Mouse (Mus musculus) liver, embryonic 16.5 days (tissue): Measurements from ENCODE around the gene Zfp296. TPM values are rescaled to one million over a fixed set of nuclear protein-coding genes. Genes with fewer than 3 reads are reported as not detected.

Experiments
- ATAC-seq: fragments of 200-750 bp; cut with Nextera tagmentation; 2 replicates; pipeline ENCODE4 v1.8.0; 2017; ENCODE audit warnings: low read depth, mild to moderate bottlenecking, moderate number of reproducible peaks, moderate library complexity
- H3K27ac ChIP-seq: fragments of 300-500 bp; sonication (generic); 2 replicates; pipeline ENCODE4 v1.5.1; 2014; ENCODE audit warnings: mild to moderate bottlenecking, low read length
- H3K27me3 ChIP-seq: fragments of 300-500 bp; sonication (generic); 2 replicates; pipeline ENCODE4 v1.6.1; 2014; ENCODE audit warnings: low read depth, low read length, mixed read lengths; ENCODE audit not compliant: control insufficient read depth, insufficient read depth
- H3K36me3 ChIP-seq: fragments of 300-500 bp; sonication (generic); 2 replicates; pipeline ENCODE4 v1.6.1; 2014; ENCODE audit warnings: mild to moderate bottlenecking; ENCODE audit not compliant: control insufficient read depth, insufficient read depth
- H3K4me1 ChIP-seq: fragments of 300-500 bp; sonication (generic); 2 replicates; pipeline ENCODE4 v1.6.1; 2014; ENCODE audit warnings: low read depth, low read length, mixed read lengths; ENCODE audit not compliant: control insufficient read depth
- H3K4me2 ChIP-seq: fragments of 300-500 bp; sonication (generic); 2 replicates; pipeline ENCODE4 v1.6.1; 2014; ENCODE audit warnings: low read depth, low read length, mixed read lengths
- H3K4me3 ChIP-seq: fragments of 300-500 bp; sonication (generic); 2 replicates; pipeline ENCODE4 v1.5.1; 2014; ENCODE audit warnings: low read depth, mild to moderate bottlenecking, low read length
- H3K9ac ChIP-seq: fragments of 300-500 bp; sonication (generic); 2 replicates; pipeline ENCODE4 v1.6.1; 2014; ENCODE audit warnings: low read depth, low read length
- H3K9me3 ChIP-seq: fragments of 300-500 bp; sonication (generic); replicated peaks from 2 replicates; pipeline ENCODE4 v1.6.1; 2016; ENCODE audit warnings: low read length; ENCODE audit not compliant: control insufficient read depth
- WGBS: fragments of 180-500 bp; shearing (Covaris S2); extraction: QIAGEN DNeasy Blood & Tissue Kit; methylation state at CpG from one replicate; pipeline ENCODE4 v1.1.7; 2014; ENCODE audit not compliant: insufficient replicate concordance; 5-methylcytosine and 5-hydroxymethylcytosine counted together
- polyA plus RNA-seq: library from polyadenylated mRNA; unstranded; fragments of >200 nt; fragmentation: Nextera tagmentation; extraction: Ambion mirVana; gene quantifications from 2 replicates; pipeline ENCODE4 v1.2.1, GENCODE M21; 2015

Zfp296 gene
- polyA plus RNA-seq, 1 experiment from 2014 or later = 0.59 TPM

DNA sequence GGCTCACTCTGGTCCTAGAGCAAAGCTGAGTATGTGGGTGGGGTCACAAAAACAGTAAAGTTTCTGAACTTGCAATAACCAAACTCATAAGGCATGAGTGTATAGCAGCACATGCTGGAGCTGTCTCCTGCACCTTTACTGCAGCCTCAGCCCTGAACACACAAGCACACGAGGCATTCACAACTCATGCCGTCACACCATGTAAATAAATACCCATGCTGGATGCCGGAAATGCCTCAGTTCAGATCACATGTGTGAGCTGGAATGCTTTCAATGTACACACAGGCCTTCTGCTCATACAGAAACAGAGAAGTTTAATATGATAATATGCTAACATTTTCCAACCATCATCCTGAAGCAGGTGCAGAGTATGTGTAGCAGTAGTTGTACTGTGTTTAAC, 31.1 kb upstream of the Zfp296 start:
- H3K4me2 ChIP-seq = no peak overlapping the region
- no peak overlapping the region for H3K4me3 ChIP-seq
- no peaks in the 10 kb centered on the region for H3K36me3 ChIP-seq
- 62% methylated on average over 3 of the region's 3 CpGs for WGBS
- H3K4me1 ChIP-seq = peaks cover 38% of the 10 kb centered on the region
- no peak overlapping the region for H3K9ac ChIP-seq
- ATAC-seq = no peak
- 0 out of 2 replicates have a peak overlapping the region, but pooled peaks have one; percentile 9 for H3K27ac ChIP-seq
- no peaks in the 10 kb centered on the region for H3K9me3 ChIP-seq
- no peaks in the 10 kb centered on the region for H3K27me3 ChIP-seq

DNA sequence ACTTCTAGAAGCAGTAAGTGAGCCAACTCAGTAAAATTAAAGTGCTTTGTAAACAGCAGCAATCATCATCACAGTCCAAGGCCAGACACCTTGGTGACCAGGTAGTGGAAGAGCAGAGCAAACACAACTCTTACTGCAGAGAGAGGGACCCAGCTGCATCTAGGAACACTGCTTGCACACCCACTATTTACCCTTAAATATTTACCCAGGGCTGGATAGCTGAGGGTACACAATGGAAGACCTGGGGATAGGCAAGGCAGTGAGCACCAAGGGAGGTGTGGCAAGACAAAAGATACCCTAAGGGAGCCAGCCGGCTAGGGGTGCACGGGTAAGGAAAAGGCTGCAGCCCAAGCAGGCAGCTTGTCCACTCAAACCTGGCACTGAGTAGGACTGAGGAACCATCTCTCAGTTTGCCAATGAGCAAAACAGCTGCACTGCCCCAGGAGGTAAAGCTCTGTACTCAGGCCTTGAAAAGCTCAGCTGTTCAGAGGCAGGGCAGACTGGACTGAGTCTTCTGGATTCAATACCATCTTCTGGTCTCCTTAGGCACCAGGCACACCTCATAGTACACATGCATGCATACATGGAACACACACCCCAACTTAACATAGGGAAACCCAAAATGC, 29.6 kb upstream of the Zfp296 start:
- Histone ChIP-seq H3K27ac (peak overlapping the region; percentile 58), H3K4me2 (no peak overlapping the region; the same call in 1 of the 2 replicates), H3K9ac (no peak overlapping the region; the same call in 1 of the 2 replicates), H3K36me3 (no peaks in the 10 kb centered on the region), H3K4me1 (peaks cover 43% of the 10 kb centered on the region), H3K27me3 (no peaks in the 10 kb centered on the region), H3K4me3 (no peak overlapping the region), H3K9me3 (no peaks in the 10 kb centered on the region)
- 73% methylated on average over 2 of the region's 2 CpGs for WGBS
- peak; percentile 80 for ATAC-seq

DNA sequence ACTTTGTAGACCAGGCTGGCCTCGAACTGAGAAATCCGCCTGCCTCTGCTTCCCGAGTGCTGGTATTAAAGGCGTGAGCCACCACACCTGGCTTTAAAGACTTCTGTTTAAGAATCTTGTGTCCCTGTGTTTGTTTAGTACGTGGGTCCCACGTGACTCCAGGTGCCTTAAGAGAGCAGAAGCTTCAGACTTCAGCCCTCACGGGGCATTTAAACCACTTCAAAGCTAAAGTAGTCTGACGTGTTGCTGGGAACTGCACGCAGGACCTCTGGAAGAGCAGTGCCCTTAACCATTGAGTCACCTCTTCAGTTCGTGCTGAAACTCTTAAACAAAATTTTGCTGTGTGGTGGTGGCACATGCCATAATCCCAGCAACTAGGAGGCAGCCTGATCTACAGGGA, 27.7 kb upstream of the Zfp296 start:
- Histone ChIP-seq H3K9me3 (no peaks in the 10 kb centered on the region), H3K36me3 (peaks cover 6% of the 10 kb centered on the region), H3K9ac (no peak overlapping the region), H3K27ac (no peak overlapping the region), H3K4me1 (peaks cover 42% of the 10 kb centered on the region), H3K27me3 (no peaks in the 10 kb centered on the region), H3K4me3 (no peak overlapping the region), H3K4me2 (no peak overlapping the region)
- ATAC-seq = no peak
- 82% methylated on average over 10 of the region's 10 CpGs for WGBS

DNA sequence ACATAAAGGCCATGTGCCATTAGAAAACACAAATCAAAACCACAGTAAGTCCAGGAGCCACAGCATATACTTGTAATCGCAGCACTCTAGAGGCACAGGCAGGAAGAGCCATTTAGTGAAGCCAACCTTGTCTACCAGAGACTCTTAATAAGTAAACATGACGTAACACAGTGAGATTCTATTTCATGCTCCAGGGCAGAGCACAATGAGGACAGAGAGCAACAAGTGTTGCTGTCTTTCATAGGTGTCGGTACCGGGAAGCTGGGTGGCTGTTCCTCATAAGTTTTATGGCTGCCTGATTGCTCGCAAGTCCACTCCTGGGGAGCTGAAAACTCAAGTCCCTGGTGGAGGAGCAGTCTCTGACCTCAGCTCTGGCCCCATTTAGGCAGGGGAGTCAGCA, 25.5 kb upstream of the Zfp296 start:
- 0 out of 2 replicates have a peak overlapping the region, but pooled peaks have one; percentile 6 for H3K27ac ChIP-seq
- ATAC-seq = peak; percentile 43
- H3K4me2 ChIP-seq = no peak overlapping the region
- no peaks in the 10 kb centered on the region for H3K27me3 ChIP-seq
- H3K9ac ChIP-seq = no peak overlapping the region
- no peak overlapping the region for H3K4me3 ChIP-seq
- 78% methylated on average over 5 of the region's 5 CpGs for WGBS
- peaks cover 9% of the 10 kb centered on the region for H3K36me3 ChIP-seq
- peaks cover 31% of the 10 kb centered on the region for H3K4me1 ChIP-seq
- H3K9me3 ChIP-seq = no peaks in the 10 kb centered on the region

DNA sequence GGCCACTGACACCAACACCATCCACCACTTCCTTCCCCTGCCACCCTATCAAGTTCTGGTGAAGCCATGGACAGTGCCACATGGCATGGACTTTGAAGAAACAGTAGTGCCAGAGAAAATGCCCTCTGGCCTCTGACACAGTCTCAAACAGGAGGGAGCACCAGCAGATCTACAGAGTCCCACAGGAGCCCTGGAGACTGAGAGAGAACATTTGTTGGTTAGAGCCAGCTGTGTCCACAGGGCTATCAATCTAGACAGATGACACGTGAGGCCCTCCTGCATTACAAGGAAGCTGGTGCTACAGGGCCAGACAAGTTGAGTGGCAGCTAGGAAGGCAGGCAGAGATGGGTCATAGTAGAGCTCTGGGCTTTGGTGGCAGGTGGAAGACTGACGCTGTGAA, 24.6 kb upstream of the Zfp296 start:
- H3K27me3 ChIP-seq = no peaks in the 10 kb centered on the region
- WGBS = 33% methylated on average over 2 of the region's 2 CpGs
- peaks cover 35% of the 10 kb centered on the region for H3K4me1 ChIP-seq
- no peaks in the 10 kb centered on the region for H3K9me3 ChIP-seq
- no peak overlapping the region for H3K27ac ChIP-seq
- no peak overlapping the region for H3K9ac ChIP-seq
- no peak for ATAC-seq
- no peak overlapping the region for H3K4me2 ChIP-seq
- no peak overlapping the region for H3K4me3 ChIP-seq
- peaks cover 9% of the 10 kb centered on the region for H3K36me3 ChIP-seq

DNA sequence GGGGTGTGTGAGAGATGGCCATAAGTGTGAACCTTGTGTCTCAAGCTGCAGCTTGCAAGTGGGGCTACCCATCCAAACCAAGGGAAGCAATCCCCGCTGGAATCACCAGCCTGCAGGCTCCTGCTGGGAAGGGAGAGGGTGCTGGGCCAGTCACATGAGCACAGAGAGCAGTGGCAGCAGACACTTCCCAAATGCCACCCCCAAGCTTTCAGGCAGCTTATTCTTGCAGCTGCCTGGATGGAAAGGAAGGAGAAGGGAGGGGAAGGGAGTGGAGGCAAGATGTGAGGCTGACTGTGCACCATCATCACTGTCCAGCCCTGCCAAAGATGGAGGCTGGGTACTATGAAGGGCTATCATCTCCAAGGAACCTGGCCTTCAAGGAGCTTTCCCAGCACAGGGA, 22.9 kb upstream of the Zfp296 start:
- H3K27me3 ChIP-seq = no peaks in the 10 kb centered on the region
- peaks cover 40% of the 10 kb centered on the region for H3K4me1 ChIP-seq
- WGBS = 77% methylated on average over 1 of the region's 1 CpGs
- ATAC-seq = no peak
- H3K9me3 ChIP-seq = no peaks in the 10 kb centered on the region
- H3K4me2 ChIP-seq = no peak overlapping the region
- no peak overlapping the region for H3K27ac ChIP-seq
- H3K36me3 ChIP-seq = peaks cover 9% of the 10 kb centered on the region
- H3K4me3 ChIP-seq = no peak overlapping the region
- H3K9ac ChIP-seq = no peak overlapping the region

DNA sequence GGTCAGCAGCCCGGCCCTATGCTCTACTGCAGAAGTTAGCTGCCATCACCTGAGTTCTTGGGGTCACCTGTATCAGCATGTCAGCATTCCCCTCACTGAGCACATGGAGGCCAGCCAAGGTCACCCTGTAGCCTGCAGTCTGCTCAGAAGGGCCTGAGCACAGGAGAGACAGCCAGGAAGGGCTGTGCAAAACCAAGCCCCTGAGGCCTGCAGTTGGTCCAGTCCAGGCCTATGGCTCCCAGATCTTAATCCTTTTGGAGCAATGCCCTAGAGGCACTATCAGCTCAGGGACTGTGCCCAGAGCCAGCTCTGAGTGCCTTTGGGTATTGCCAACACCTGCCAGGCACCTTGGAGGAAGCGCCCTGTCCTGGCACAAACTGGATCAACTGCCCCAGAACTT, 20.0 kb upstream of the Zfp296 start:
- peaks cover 9% of the 10 kb centered on the region for H3K36me3 ChIP-seq
- H3K4me3 ChIP-seq = no peak overlapping the region
- no peaks in the 10 kb centered on the region for H3K27me3 ChIP-seq
- H3K4me1 ChIP-seq = peaks cover 47% of the 10 kb centered on the region
- no peaks in the 10 kb centered on the region for H3K9me3 ChIP-seq
- H3K4me2 ChIP-seq = no peak overlapping the region
- ATAC-seq = no peak
- WGBS = 96% methylated on average over 2 of the region's 2 CpGs
- H3K27ac ChIP-seq = no peak overlapping the region
- H3K9ac ChIP-seq = peak overlapping the region; percentile 15; the same call in 1 of the 2 replicates

DNA sequence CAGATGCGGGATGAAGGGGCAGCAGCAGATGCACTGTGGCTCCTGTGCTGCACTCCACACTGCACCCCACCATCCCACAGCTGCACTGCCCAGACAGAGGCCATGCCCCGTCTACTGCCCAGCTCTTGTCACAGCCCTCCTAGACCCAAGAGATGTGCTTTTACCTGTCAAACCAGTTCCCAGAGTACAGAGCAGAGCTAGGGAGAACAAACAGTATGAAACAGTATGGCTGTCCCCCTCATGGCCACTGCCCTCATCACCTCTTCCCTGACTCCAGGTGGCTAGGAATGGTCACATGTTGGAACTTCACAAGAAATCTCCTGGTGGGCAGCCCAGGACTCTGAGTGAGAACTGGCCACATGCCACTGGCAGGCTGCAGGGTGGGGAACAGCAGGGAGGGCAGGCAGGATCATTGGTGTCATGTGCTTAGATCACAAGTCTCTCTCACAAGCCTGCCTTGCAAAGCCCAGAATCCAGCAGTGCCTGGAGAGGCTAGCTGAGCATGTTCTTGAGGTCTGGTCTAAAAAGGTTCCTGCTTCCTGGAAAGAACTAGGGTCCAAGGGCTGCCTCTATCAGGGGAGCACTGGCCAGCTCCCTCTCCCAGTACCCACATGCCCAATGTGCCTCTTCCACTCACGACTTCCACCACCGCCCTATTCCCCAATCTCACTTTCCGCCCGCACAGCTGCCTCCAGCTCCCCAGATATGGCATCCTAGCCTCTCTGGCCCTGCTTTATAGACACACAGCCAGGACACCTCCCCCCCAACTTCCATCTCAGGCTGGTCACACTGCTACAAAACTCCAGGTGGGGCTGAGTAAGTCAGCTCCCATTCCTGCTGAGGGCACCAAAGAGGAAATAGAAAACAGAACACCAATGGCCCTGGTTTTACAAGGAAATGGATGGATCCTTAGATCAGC, 18.8 kb upstream of the Zfp296 start:
- Histone ChIP-seq H3K9me3 (no peaks in the 10 kb centered on the region), H3K4me3 (peak overlapping the region; percentile 14), H3K36me3 (peaks cover 3% of the 10 kb centered on the region; the same call in 1 of the 2 replicates), H3K27ac (peak overlapping the region; percentile 35), H3K27me3 (no peaks in the 10 kb centered on the region), H3K4me1 (peaks cover 46% of the 10 kb centered on the region), H3K4me2 (peak overlapping the region; percentile 96), H3K9ac (peak overlapping the region; percentile 35)
- WGBS = 69% methylated on average over 6 of the region's 6 CpGs
- no peak for ATAC-seq

DNA sequence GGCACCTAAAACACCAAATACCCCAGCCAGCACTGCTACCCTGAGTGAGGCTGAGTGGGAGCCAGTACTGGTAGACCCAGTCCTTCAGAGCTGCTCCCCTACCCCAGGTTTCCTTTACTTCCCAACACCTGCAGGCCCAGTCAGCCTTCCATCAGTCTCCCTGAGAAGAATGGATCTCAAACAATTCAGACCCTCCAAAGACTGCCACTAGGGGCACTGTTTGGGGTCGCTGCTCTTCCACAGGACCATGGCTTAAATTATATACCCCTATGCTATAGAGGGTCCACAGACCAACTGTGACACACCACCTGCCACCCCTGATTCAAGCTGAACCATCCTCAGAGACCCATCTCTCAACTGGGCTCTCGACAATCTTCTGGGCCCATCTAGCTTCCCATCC, 18.1 kb upstream of the Zfp296 start:
- H3K9me3 ChIP-seq = no peaks in the 10 kb centered on the region
- 35% methylated on average over 2 of the region's 2 CpGs for WGBS
- peak overlapping the region; percentile 17; the same call in 1 of the 2 replicates for H3K27ac ChIP-seq
- H3K9ac ChIP-seq = peak overlapping the region; percentile 26
- H3K4me3 ChIP-seq = peak overlapping the region; percentile 14
- peaks cover 53% of the 10 kb centered on the region for H3K4me1 ChIP-seq
- no peaks in the 10 kb centered on the region for H3K27me3 ChIP-seq
- ATAC-seq = no peak
- peaks cover 3% of the 10 kb centered on the region; the same call in 1 of the 2 replicates for H3K36me3 ChIP-seq
- peak overlapping the region; percentile 96 for H3K4me2 ChIP-seq
